Comparison of ENCODE assay signal across 7 mouse cellular contexts in the genomic region with DNA sequence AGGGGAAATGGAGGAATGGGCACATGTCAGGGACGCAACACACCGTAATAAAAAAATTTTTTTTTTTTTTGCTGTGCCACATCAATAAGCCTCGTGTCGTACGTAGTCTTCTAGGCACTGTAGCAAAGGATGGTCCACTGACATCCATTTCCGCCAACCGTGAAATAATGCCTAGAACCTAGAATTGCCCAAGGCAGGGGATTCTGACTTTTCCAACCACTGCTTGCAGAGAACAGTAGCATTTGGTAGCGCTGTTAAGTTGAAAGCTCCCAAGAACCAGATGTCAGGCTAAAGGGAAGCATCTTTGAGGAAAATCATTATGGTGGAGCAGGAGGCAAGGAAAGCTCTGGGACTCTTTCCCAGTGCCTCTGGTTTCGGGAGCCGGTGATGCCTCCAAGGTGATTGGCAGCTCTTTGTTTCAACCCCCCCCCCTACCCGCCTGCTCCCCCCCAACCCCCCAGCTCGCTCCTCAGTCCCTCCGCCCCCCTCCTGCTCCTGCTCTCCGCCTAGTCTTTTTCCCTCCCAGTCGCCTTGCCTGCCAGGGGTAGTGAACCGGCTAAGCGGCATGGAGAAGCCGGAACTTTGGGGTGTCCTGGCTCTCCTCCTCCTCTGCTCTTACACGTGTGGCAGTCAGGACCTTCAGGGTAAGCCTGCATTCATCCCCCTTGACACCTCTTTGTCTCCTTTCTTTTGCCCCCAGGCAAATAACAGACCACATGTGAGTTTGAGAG. TPM values are rescaled to one million over a fixed set of nuclear protein-coding genes. Genes with fewer than 3 reads are reported as not detected.
A peak's percentile ranks its signal among the peaks of the same experiment; 100 is the strongest.
DNase-seq lines count a peak whose midpoint lies in the region; ATAC-seq and TF ChIP-seq lines count a peak whose summit lies in the region.

A gene (plus strand): TSS at position 500 of the 731 bp plus-strand sequence.

- H3K4me3 ChIP-seq in testis, adult 2 months (ENCODE audit: control insufficient read depth, low read depth, low read length), result peak within 1 kb of the TSS; percentile 93
- peak within 1 kb of the TSS; percentile 70 for H3K4me3 ChIP-seq in embryonic facial prominence, embryonic 11.5 days (ENCODE audit: low read depth, low read length)
- H3K4me3 ChIP-seq in limb, embryonic 11.5 days (ENCODE audit: low read depth, low read length), result peak within 1 kb of the TSS; percentile 73
- peak within 1 kb of the TSS; percentile 75 for H3K4me3 ChIP-seq in neural tube, embryonic 13.5 days

- H3K4me2 ChIP-seq in embryonic facial prominence, embryonic 11.5 days (ENCODE audit: low read depth, low read length), result peak within 1 kb of the TSS; percentile 58
- peak within 1 kb of the TSS; percentile 75 for H3K4me2 ChIP-seq in limb, embryonic 11.5 days (ENCODE audit: low read depth, severe bottlenecking)
- peak within 1 kb of the TSS; percentile 73 for H3K4me2 ChIP-seq in neural tube, embryonic 13.5 days

- WGBS in embryonic facial prominence, embryonic 11.5 days, result under 1% methylated on average over 14 of the region's 19 CpGs
- WGBS in limb, embryonic 11.5 days, result under 1% methylated on average over 17 of the region's 19 CpGs
- under 1% methylated on average over 19 of the region's 19 CpGs for WGBS in neural tube, embryonic 13.5 days

- peaks cover 13% of the 10 kb centered on the region for H3K4me1 ChIP-seq in testis, adult 2 months (ENCODE audit: control insufficient read depth, insufficient read depth, low read length)
- peaks cover 3% of the 10 kb centered on the region for H3K4me1 ChIP-seq in embryonic facial prominence, embryonic 11.5 days (ENCODE audit: control insufficient read depth, insufficient read depth, low read length)
- peaks cover 7% of the 10 kb centered on the region for H3K4me1 ChIP-seq in limb, embryonic 11.5 days (ENCODE audit: control insufficient read depth, insufficient read depth, low read length)
- peaks cover 52% of the 10 kb centered on the region for H3K4me1 ChIP-seq in neural tube, embryonic 13.5 days (replicated peaks)

- peak within 1 kb of the TSS; percentile 94 for H3K27ac ChIP-seq in testis, adult 2 months (ENCODE audit: control insufficient read depth, insufficient read depth, low read depth, low read length)
- H3K27ac ChIP-seq in embryonic facial prominence, embryonic 11.5 days (replicated peaks; ENCODE audit: low read depth, low read length), result peak within 1 kb of the TSS; percentile 85
- peak within 1 kb of the TSS; percentile 98 for H3K27ac ChIP-seq in limb, embryonic 11.5 days (replicated peaks; ENCODE audit: low read depth, low read length)
- peak within 1 kb of the TSS; percentile 97 for H3K27ac ChIP-seq in neural tube, embryonic 13.5 days (replicated peaks)

- no peaks in the 10 kb centered on the region; the same call in 1 of the 2 replicates for H3K36me3 ChIP-seq in testis, adult 2 months (ENCODE audit: control insufficient read depth, insufficient read depth, low read length)
- no peaks in the 10 kb centered on the region; the same call in 1 of the 2 replicates for H3K36me3 ChIP-seq in embryonic facial prominence, embryonic 11.5 days (replicated peaks; ENCODE audit: control insufficient read depth, insufficient read depth, low read depth, low read length)
- H3K36me3 ChIP-seq in limb, embryonic 11.5 days (ENCODE audit: control insufficient read depth, insufficient read depth, low read length), result peaks cover 3% of the 10 kb centered on the region; the same call in 1 of the 2 replicates
- H3K36me3 ChIP-seq in neural tube, embryonic 13.5 days, result peaks cover 19% of the 10 kb centered on the region

- no peaks in the 10 kb centered on the region for H3K27me3 ChIP-seq in testis, adult 2 months (ENCODE audit: control insufficient read depth, insufficient read depth, low read length)
- no peaks in the 10 kb centered on the region for H3K27me3 ChIP-seq in embryonic facial prominence, embryonic 11.5 days (ENCODE audit: control insufficient read depth, insufficient read depth, low read length)
- no peaks in the 10 kb centered on the region for H3K27me3 ChIP-seq in limb, embryonic 11.5 days (ENCODE audit: control insufficient read depth, insufficient read depth, low read length)
- H3K27me3 ChIP-seq in neural tube, embryonic 13.5 days, result no peaks in the 10 kb centered on the region

- DNase-seq in testis, postnatal 14 days (ENCODE audit: low spot score), result no peak
- DNase-seq in embryonic facial prominence, embryonic 11.5 days (ENCODE audit: low spot score), result peak; percentile 71
- DNase-seq in heart, postnatal 36 days, result peak; percentile 37 to 52
- peak; percentile 64 for DNase-seq in limb, embryonic 11.5 days (ENCODE audit: low spot score)
- DNase-seq in cerebellum, postnatal 36 days, result no peak

- no peaks in the 10 kb centered on the region for H3K9me3 ChIP-seq in embryonic facial prominence, embryonic 11.5 days (replicated peaks; ENCODE audit: control insufficient read depth, low read length)
- no peaks in the 10 kb centered on the region for H3K9me3 ChIP-seq in limb, embryonic 11.5 days (ENCODE audit: control insufficient read depth, low read length)
- no peaks in the 10 kb centered on the region for H3K9me3 ChIP-seq in neural tube, embryonic 13.5 days

- no peak for TF ChIP-seq POLR2A in testis, adult 2 months (IDR thresholded peaks at IDR 0.05; ENCODE audit: control insufficient read depth, low read depth, low read length)

- H3K9ac ChIP-seq in embryonic facial prominence, embryonic 11.5 days (replicated peaks; ENCODE audit: low read length), result peak within 1 kb of the TSS; percentile 71
- peak within 1 kb of the TSS; percentile 74 for H3K9ac ChIP-seq in limb, embryonic 11.5 days (ENCODE audit: low read length)
- H3K9ac ChIP-seq in neural tube, embryonic 13.5 days, result peak within 1 kb of the TSS; percentile 81

- TF ChIP-seq CTCF in testis, adult 2 months (IDR thresholded peaks at IDR 0.05; ENCODE audit: control insufficient read depth, insufficient read depth, insufficient replicate concordance, low read depth, low read length), result no peak

- no peak for ATAC-seq in embryonic facial prominence, embryonic 11.5 days (replicated peaks; ENCODE audit: insufficient number of reproducible peaks, low FRiP score, low TSS enrichment, low read depth)
- ATAC-seq in limb, embryonic 11.5 days (ENCODE audit: insufficient number of reproducible peaks, low FRiP score, low TSS enrichment, low read depth), result no peak
- peak; percentile 20 for ATAC-seq in neural tube, embryonic 13.5 days (ENCODE audit: low read depth)

- intact Hi-C loops in heart, postnatal 36 days (cut with DNase I), result loop anchor here (2.0 kb wide), 1 partner anchor 18 kb away; no protein-coding TSS in a partner anchor

RNA-seq across cellular contexts. Expression of the gene that starts here (rescaled TPM):
- 66.6 and 73.2 TPM in 2 replicates for polyA plus RNA-seq in testis, adult 2 months (2012; rRNA removed)
- 24.4 and 26.0 TPM in 2 replicates for polyA plus RNA-seq in embryonic facial prominence, embryonic 11.5 days (2014; fragmentation: Nextera tagmentation; extraction: Ambion mirVana)
- total RNA-seq in heart, postnatal 36 days (2021), result 1 to 10 TPM; 6.8 to 9.4 TPM
- polyA plus RNA-seq in limb, embryonic 11.5 days (2014; fragmentation: Nextera tagmentation; extraction: Ambion mirVana), result 21.0 and 21.6 TPM in 2 replicates
- 45.6 and 52.8 TPM in 2 replicates for polyA plus RNA-seq in neural tube, embryonic 13.5 days (2015; fragmentation: Nextera tagmentation; extraction: Ambion mirVana)

Comparison
In these comparisons a context has a peak if more than half of its experiments do, and no peak if none do; other contexts are left out.
1. DNase-seq: peak in embryonic facial prominence, embryonic 11.5 days (single experiment), heart, postnatal 36 days (2 of 2) and limb, embryonic 11.5 days (single experiment); none in testis, postnatal 14 days (single experiment) and cerebellum, postnatal 36 days (0 of 2).
2. Peak in every context shown above with its lines, with median percentiles within 50 percentile points of each other: H3K27ac ChIP-seq, H3K4me3 ChIP-seq, H3K4me2 ChIP-seq and H3K9ac ChIP-seq.